Mouse (Mus musculus) heart, embryonic 11.5 days (tissue): ENCODE measurements around the gene Nup210. TPM values are rescaled to one million over a fixed set of nuclear protein-coding genes. Genes with fewer than 3 reads are reported as not detected.

Experiments used
- ATAC-seq: fragments of 200-750 bp; cut with Nextera tagmentation; replicated peaks from 2 replicates; pipeline ENCODE4 v1.8.0; 2017; ENCODE audit warnings: moderate library complexity; ENCODE audit not compliant: insufficient number of reproducible peaks, low FRiP score, low TSS enrichment
- H3K27ac ChIP-seq: fragments of 300-500 bp; sonication (generic); 2 replicates; pipeline ENCODE4 v1.5.1; 2014; ENCODE audit warnings: mild to moderate bottlenecking, low read depth, low read length
- H3K27me3 ChIP-seq: fragments of 300-500 bp; sonication (generic); 2 replicates; pipeline ENCODE4 v1.6.1; 2014; ENCODE audit warnings: mild to moderate bottlenecking, low read length, mixed read lengths; ENCODE audit not compliant: control insufficient read depth, insufficient read depth
- H3K36me3 ChIP-seq: fragments of 300-500 bp; sonication (generic); 2 replicates; pipeline ENCODE4 v1.6.1; 2014; ENCODE audit warnings: mild to moderate bottlenecking, low read length, moderate library complexity, mixed read lengths; ENCODE audit not compliant: control insufficient read depth, insufficient read depth
- H3K4me1 ChIP-seq: fragments of 300-500 bp; sonication (generic); 2 replicates; pipeline ENCODE4 v1.6.1; 2014; ENCODE audit warnings: low read length; ENCODE audit not compliant: control insufficient read depth, insufficient read depth
- H3K4me2 ChIP-seq: fragments of 300-500 bp; sonication (generic); 2 replicates; pipeline ENCODE4 v1.6.1; 2014; ENCODE audit warnings: mild to moderate bottlenecking, moderate library complexity
- H3K4me3 ChIP-seq: fragments of 300-500 bp; sonication (generic); 2 replicates; pipeline ENCODE4 v1.5.1; 2014; ENCODE audit warnings: low read depth, low read length
- H3K9ac ChIP-seq: fragments of 300-500 bp; sonication (generic); 2 replicates; pipeline ENCODE4 v1.6.1; 2014; ENCODE audit warnings: mild to moderate bottlenecking, low read depth, low read length, moderate library complexity
- H3K9me3 ChIP-seq: fragments of 300-500 bp; sonication (generic); replicated peaks from 2 replicates; pipeline ENCODE4 v1.6.1; 2016; ENCODE audit warnings: low read length; ENCODE audit not compliant: control insufficient read depth
- whole genome bisulfite sequencing: fragments of 180-500 bp; shearing (Covaris S2); extraction: QIAGEN DNeasy Blood & Tissue Kit; methylation state at CpG from one replicate; pipeline ENCODE4 v1.1.7; 2014; ENCODE audit not compliant: insufficient replicate concordance; 5-methylcytosine and 5-hydroxymethylcytosine counted together
- polyA plus RNA-seq: library from polyadenylated mRNA; unstranded; fragments of >200 nt; fragmentation: Nextera tagmentation; extraction: Ambion mirVana; gene quantifications from 2 replicates; pipeline ENCODE4 v1.2.1, GENCODE M21; 2014

The Nup210 gene
- polyA plus RNA-seq, 1 experiment from 2014 or later, result 5.1 TPM

- Histone ChIP-seq H3K4me2 (0 out of 2 replicates have a peak overlapping the region, but pooled peaks have one; percentile 5), H3K27me3 (no peaks in the 10 kb centered on the region), H3K27ac (peak overlapping the region; percentile 81), H3K36me3 (no peaks in the 10 kb centered on the region), H3K4me3 (no peak overlapping the region), H3K9me3 (no peaks in the 10 kb centered on the region), H3K4me1 (peaks cover 34% of the 10 kb centered on the region), H3K9ac (peak overlapping the region; percentile 60; the same call in 1 of the 2 replicates)
- no peak for ATAC-seq
- WGBS, result 11% methylated on average over 2 of the region's 2 CpGs
Observed at GRCm38 (mm10) chr6:90969341-90969871, 147.2 kb downstream of the Nup210 start.

Other genes starting within 250 kb of the Nup210 start
- 17.7 and 18.1 TPM in 2 replicates for gene Iqsec1, start 128.1 kb downstream of the Nup210 start, polyA plus RNA-seq
- gene Hdac11, start 39.8 kb upstream of the Nup210 start, polyA plus RNA-seq, result 7.9 TPM in 2 replicates
- 105 and 137 TPM in 2 replicates for gene Fbln2, start 95.6 kb upstream of the Nup210 start, polyA plus RNA-seq